Mouse (Mus musculus) midbrain, embryonic 16.5 days (tissue): Measurements from ENCODE around the gene Slc7a4. TPM values are rescaled to one million over a fixed set of nuclear protein-coding genes. Genes with fewer than 3 reads are reported as not detected.

Experiments used
- polyA plus RNA-seq: library from polyadenylated mRNA; unstranded; fragments of >200 nt; fragmentation: Nextera tagmentation; extraction: Ambion mirVana; gene quantifications from 2 replicates; pipeline ENCODE4 v1.2.1, GENCODE M21; 2015

Slc7a4 gene
- polyA plus RNA-seq, 1 experiment from 2014 or later, result 49.5 TPM

Other genes starting within 250 kb of the Slc7a4 start
- gene Snap29, start 177.2 kb downstream of the Slc7a4 start, polyA plus RNA-seq, result 26.0 and 30.9 TPM in 2 replicates
- 73.7 and 74.8 TPM in 2 replicates for gene Pi4ka, start 176.9 kb downstream of the Slc7a4 start, polyA plus RNA-seq
- 72.4 and 88.8 TPM in 2 replicates for gene Crkl, start 131.2 kb downstream of the Slc7a4 start, polyA plus RNA-seq
- 13.6 and 22.2 TPM in 2 replicates for gene Aifm3, start 93.6 kb downstream of the Slc7a4 start, polyA plus RNA-seq
- gene Lztr1, start 74.5 kb downstream of the Slc7a4 start, polyA plus RNA-seq, result 145 and 151 TPM in 2 replicates
- gene Thap7, start 52.1 kb downstream of the Slc7a4 start, polyA plus RNA-seq, result 60.7 and 62.7 TPM in 2 replicates
- 1.3 and 2.0 TPM in 2 replicates for gene Lrrc74b, start 22.0 kb downstream of the Slc7a4 start, polyA plus RNA-seq
- gene P2rx6, start 21.3 kb downstream of the Slc7a4 start, polyA plus RNA-seq, result 3.0 and 3.5 TPM in 2 replicates
- gene Smpd4, start 36.1 kb upstream of the Slc7a4 start, polyA plus RNA-seq, result 27.6 and 28.4 TPM in 2 replicates
- 11.6 and 14.6 TPM in 2 replicates for gene Ccdc74a, start 63.3 kb upstream of the Slc7a4 start, polyA plus RNA-seq
- gene Med15, start 149.7 kb upstream of the Slc7a4 start, polyA plus RNA-seq, result 47.5 and 47.9 TPM in 2 replicates
- 86.0 and 89.4 TPM in 2 replicates for gene Klhl22, start 176.4 kb upstream of the Slc7a4 start, polyA plus RNA-seq
- gene Scarf2, start 214.1 kb upstream of the Slc7a4 start, polyA plus RNA-seq, result 0.88 and 1.2 TPM in 2 replicates
- 3.8 and 4.2 TPM in 2 replicates for gene B830017H08Rik, start 249.9 kb upstream of the Slc7a4 start, polyA plus RNA-seq